Mouse (Mus musculus): ENCODE measurements around the gene Gm3278. TPM values are rescaled to one million over a fixed set of nuclear protein-coding genes. Genes with fewer than 3 reads are reported as not detected.
"Not testable (repeated sequence)": the region's sequence is repeated elsewhere in the genome, so short reads cannot be mapped to it uniquely, and the experiment has no call there.

Gm3278 gene
- total RNA-seq (2022): not detected

DNA sequence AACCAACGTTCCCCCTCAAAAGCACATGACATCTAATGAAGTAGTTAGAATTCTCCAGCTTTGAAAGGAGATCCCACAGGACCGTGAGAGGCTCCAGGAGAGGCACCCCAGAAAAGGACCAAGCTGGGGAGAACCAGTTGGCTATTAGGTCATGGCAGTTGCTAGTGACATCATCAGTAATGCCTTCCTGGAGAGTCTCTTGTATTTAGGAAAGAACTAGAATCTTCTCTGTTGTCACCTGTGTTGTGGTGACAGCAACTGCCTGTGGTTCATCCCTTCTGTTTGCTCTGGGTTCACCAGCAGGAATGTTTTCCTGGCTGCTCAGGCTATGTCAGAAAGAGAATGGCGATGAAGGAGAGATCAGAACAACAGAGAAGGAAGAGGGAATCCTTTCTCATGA, at the start of gene Gm3278:
Gene Gm3278 (plus strand): TSS at position 301 of the 400 bp plus-strand sequence.
- DNase-seq (ENCODE audit: low spot score in 2 of 2): not testable (repeated sequence)

DNA sequence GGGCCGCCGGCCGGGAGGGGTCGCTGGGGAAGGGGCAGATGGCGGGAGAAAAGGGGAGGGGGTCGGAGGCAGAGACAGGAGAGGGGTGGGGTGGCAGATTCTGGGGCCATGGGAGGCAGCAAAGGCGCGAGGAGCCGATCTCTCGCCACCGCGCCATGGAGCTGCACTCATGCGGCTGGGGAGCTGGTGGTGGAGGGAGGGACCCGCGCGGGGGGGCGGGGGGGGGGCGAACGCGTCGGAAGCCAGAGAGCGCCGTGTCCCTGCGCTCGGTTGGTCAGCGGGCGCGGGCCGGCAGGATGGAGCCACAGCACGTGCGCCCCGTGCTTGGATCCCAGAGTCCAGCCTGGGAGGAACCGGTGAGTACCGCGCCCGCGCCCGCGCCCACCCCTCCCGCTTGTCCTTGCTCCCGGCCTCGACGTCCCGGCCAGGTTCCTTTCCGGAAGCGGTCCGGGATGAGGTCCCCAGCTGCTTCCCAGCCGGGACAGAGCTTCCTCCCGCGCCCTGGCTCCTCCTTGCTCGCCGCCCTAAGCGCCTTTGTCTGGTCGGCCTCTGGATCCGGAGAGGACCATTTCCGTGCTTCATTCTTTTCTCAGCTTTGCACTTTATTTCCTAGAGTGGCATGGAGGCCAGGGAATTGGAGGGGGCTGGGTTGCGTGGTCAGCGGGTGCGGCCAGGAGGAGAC, 36.8 kb upstream of the Gm3278 start, which contains the start of gene Gm3264:
Gene Gm3264 (plus strand): TSS at position 278 of the 682 bp plus-strand sequence.
- DNase-seq (ENCODE audit: low spot score in 2 of 2): not testable (repeated sequence)

Other genes with a start within 250 kb of the Gm3278 start
- gene Gm3239, start 228.2 kb upstream of the Gm3278 start, total RNA-seq (2022): under 1 TPM in 1 of 4 experiments, not detected in 3; 0.54 TPM
- not detected for gene Gm7876, start 183.2 kb upstream of the Gm3278 start, total RNA-seq (2022)
- gene Gm3252, start 165.6 kb upstream of the Gm3278 start, total RNA-seq (2022): under 1 TPM in 2 of 4 experiments, not detected in 2; 0.25 to 0.90 TPM
- gene Gm9602, start 116.1 kb upstream of the Gm3278 start, total RNA-seq (2022): not detected
- not detected for gene Gm3269, start 54.3 kb upstream of the Gm3278 start, total RNA-seq (2022)
- gene Gm3264, start 36.8 kb upstream of the Gm3278 start, total RNA-seq (2022): 10 to 100 TPM in 2 of 4 experiments, 1 to 10 TPM in 2; 4.4 to 16.1 (median 7.7) TPM
- gene Gm8297, start 91.5 kb downstream of the Gm3278 start, total RNA-seq (2022): not detected
- 1 to 10 TPM in 1 of 4 experiments, not detected in 3; 2.0 TPM for gene Gm3298, start 123.5 kb downstream of the Gm3278 start, total RNA-seq (2022)
- gene 4930555G01Rik, start 158.2 kb downstream of the Gm3278 start, total RNA-seq (2022): not detected
- 1 to 10 TPM; 1.8 to 2.7 (median 2.3) TPM for gene Gm8281, start 178.6 kb downstream of the Gm3278 start, total RNA-seq (2022)
- not detected for gene Gm8279, start 239.1 kb downstream of the Gm3278 start, total RNA-seq (2022)

Measured in layer of hippocampus, adult 8-10 months (tissue).